Mouse (Mus musculus) hindbrain, embryonic 14.5 days (tissue): ENCODE results near the gene Olfr1047. TPM values are rescaled to one million over a fixed set of nuclear protein-coding genes. Genes with fewer than 3 reads are reported as not detected.
"Not testable (repeated sequence)": the region's sequence is repeated elsewhere in the genome, so short reads cannot be mapped to it uniquely, and the experiment has no call there.

Experiments
- ATAC-seq: fragments of 200-750 bp; cut with Nextera tagmentation; 2 replicates; pipeline ENCODE4 v1.8.0; 2017; ENCODE audit warnings: moderate number of reproducible peaks, mild to moderate bottlenecking, moderate TSS enrichment, moderate library complexity; ENCODE audit not compliant: low FRiP score
- DNase-seq: peaks from one replicate; pipeline ENCODE4 v3.0.0-alpha.2; 2015; ENCODE audit warnings: low spot score
- H3K27ac ChIP-seq: fragments of 300-500 bp; sonication (generic); 2 replicates; pipeline ENCODE4 v1.5.1; 2014; ENCODE audit warnings: mild to moderate bottlenecking, moderate library complexity
- H3K27me3 ChIP-seq: fragments of 300-500 bp; sonication (generic); 2 replicates; pipeline ENCODE4 v1.6.1; 2014; ENCODE audit warnings: mild to moderate bottlenecking, low read length, mixed read lengths; ENCODE audit not compliant: control insufficient read depth, insufficient read depth
- H3K36me3 ChIP-seq: fragments of 300-500 bp; sonication (generic); replicated peaks from 2 replicates; pipeline ENCODE4 v1.6.1; 2014; ENCODE audit not compliant: control insufficient read depth, insufficient read depth
- H3K4me1 ChIP-seq: fragments of 300-500 bp; sonication (generic); replicated peaks from 2 replicates; pipeline ENCODE4 v1.6.1; 2014; ENCODE audit warnings: antibody characterized with exemption, low read length, mixed read lengths; ENCODE audit not compliant: control insufficient read depth, insufficient read depth
- H3K4me2 ChIP-seq: fragments of 300-500 bp; sonication (generic); replicated peaks from 2 replicates; pipeline ENCODE4 v1.6.1; 2014; ENCODE audit warnings: mild to moderate bottlenecking, moderate library complexity
- H3K4me3 ChIP-seq: fragments of 300-500 bp; sonication (generic); replicated peaks from 2 replicates; pipeline ENCODE4 v1.5.1; 2014; ENCODE audit warnings: mild to moderate bottlenecking, low read length
- H3K9ac ChIP-seq: fragments of 300-500 bp; sonication (generic); 2 replicates; pipeline ENCODE4 v1.6.1; 2014
- H3K9me3 ChIP-seq: fragments of 300-500 bp; sonication (generic); 2 replicates; pipeline ENCODE4 v1.6.1; 2016; ENCODE audit warnings: low read length; ENCODE audit not compliant: control insufficient read depth
- WGBS: fragments of 180-500 bp; shearing (Covaris S2); extraction: QIAGEN DNeasy Blood & Tissue Kit; methylation state at CpG from one replicate; pipeline ENCODE4 v1.1.7; 2014; 5-methylcytosine and 5-hydroxymethylcytosine counted together
- polyA plus RNA-seq: library from polyadenylated mRNA; unstranded; fragments of >200 nt; fragmentation: Nextera tagmentation; extraction: Ambion mirVana; gene quantifications from 2 replicates; pipeline ENCODE4 v1.2.1, GENCODE M21; 2014

Gene Olfr1047
- polyA plus RNA-seq = not detected in 2 replicates

GRCm38 (mm10) chr2:86231301-86231700, at the start of gene Olfr1047:
Gene Olfr1047 (minus strand): TSS chr2:86231401.
- Histone ChIP-seq H3K9me3 (no peaks in the 10 kb centered on the region), H3K27me3 (no peaks in the 10 kb centered on the region), H3K4me2 (no peak within 1 kb of the TSS), H3K9ac (no peak within 1 kb of the TSS), H3K27ac (no peak within 1 kb of the TSS), H3K4me3 (no peak within 1 kb of the TSS), H3K4me1 (no peaks in the 10 kb centered on the region), H3K36me3 (no peaks in the 10 kb centered on the region)
- ATAC-seq = no peak
- no peak for DNase-seq
- WGBS = 95% methylated on average over 1 of the region's 1 CpGs

- not testable (repeated sequence) for ATAC-seq, H3K4me1 ChIP-seq, H3K27me3 ChIP-seq, H3K4me2 ChIP-seq, H3K4me3 ChIP-seq, H3K9me3 ChIP-seq, H3K36me3 ChIP-seq, H3K9ac ChIP-seq, DNase-seq, H3K27ac ChIP-seq
These were observed 47.8 kb upstream of the Olfr1047 start, which contains the start of gene Olfr1051 for GRCm38 (mm10) chr2:86278988-86279387. Gene Olfr1051 (minus strand): TSS chr2:86279088.

- not testable (repeated sequence) for ATAC-seq, H3K36me3 ChIP-seq, H3K9me3 ChIP-seq, H3K4me1 ChIP-seq, H3K4me3 ChIP-seq, H3K4me2 ChIP-seq, DNase-seq, H3K9ac ChIP-seq, H3K27ac ChIP-seq, H3K27me3 ChIP-seq
These were observed 27.0 kb upstream of the Olfr1047 start, which contains the start of gene Olfr1049 for GRCm38 (mm10) chr2:86258228-86258627. Gene Olfr1049 (minus strand): TSS chr2:86258328.

GRCm38 (mm10) chr2:86240189-86240588, 9.0 kb upstream of the Olfr1047 start, which contains the start of gene Olfr1048:
Gene Olfr1048 (minus strand): TSS chr2:86240289.
- no peak within 1 kb of the TSS for H3K4me3 ChIP-seq
- H3K27me3 ChIP-seq = no peaks in the 10 kb centered on the region
- no peak within 1 kb of the TSS for H3K27ac ChIP-seq
- DNase-seq = no peak
- no peaks in the 10 kb centered on the region for H3K36me3 ChIP-seq
- no peak within 1 kb of the TSS for H3K4me2 ChIP-seq
- no peak for ATAC-seq
- H3K4me1 ChIP-seq = no peaks in the 10 kb centered on the region
- H3K9ac ChIP-seq = no peak within 1 kb of the TSS
- H3K9me3 ChIP-seq = no peaks in the 10 kb centered on the region

DNA sequence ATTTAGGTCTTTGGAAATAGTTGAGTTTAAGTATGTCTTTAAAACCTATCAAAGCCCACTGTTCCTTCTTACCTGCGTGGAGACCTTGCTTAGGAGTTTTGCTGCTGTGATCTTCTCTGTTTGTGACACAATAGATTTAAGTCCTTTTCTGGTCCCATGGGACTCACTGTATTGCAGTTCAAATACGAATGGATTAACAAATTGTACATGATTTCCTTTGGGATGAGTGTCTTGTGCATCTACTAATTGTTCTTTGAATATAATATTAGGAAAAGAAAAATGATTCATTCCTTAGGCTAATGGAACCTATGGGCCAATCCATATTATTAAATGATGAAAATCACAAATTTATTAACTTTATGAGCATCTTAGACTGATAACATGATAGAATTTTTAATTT, 12.0 kb downstream of the Olfr1047 start, which contains the start of gene Olfr1046:
TSS of gene Olfr1046 (minus strand) at position 101 of the 400 bp plus-strand sequence.
- no peak within 1 kb of the TSS for H3K9ac ChIP-seq
- H3K36me3 ChIP-seq = no peaks in the 10 kb centered on the region
- no peaks in the 10 kb centered on the region for H3K4me1 ChIP-seq
- H3K4me2 ChIP-seq = no peak within 1 kb of the TSS
- no peaks in the 10 kb centered on the region for H3K9me3 ChIP-seq
- no peaks in the 10 kb centered on the region for H3K27me3 ChIP-seq
- no peak within 1 kb of the TSS for H3K4me3 ChIP-seq
- no peak within 1 kb of the TSS for H3K27ac ChIP-seq
- ATAC-seq (no peak), DNase-seq (no peak)
- WGBS = 71% methylated on average over 2 of the region's 2 CpGs

- no peak within 1 kb of the TSS for H3K9ac ChIP-seq
- no peaks in the 10 kb centered on the region for H3K9me3 ChIP-seq
- no peaks in the 10 kb centered on the region for H3K27me3 ChIP-seq
- no peak for DNase-seq
- H3K4me2 ChIP-seq = no peak within 1 kb of the TSS
- no peak within 1 kb of the TSS for H3K27ac ChIP-seq
- H3K4me3 ChIP-seq = no peak within 1 kb of the TSS
- H3K4me1 ChIP-seq = no peaks in the 10 kb centered on the region
- no peaks in the 10 kb centered on the region for H3K36me3 ChIP-seq
- no peak for ATAC-seq
These were observed 28.3 kb downstream of the Olfr1047 start, which contains the start of gene Olfr1045 for GRCm38 (mm10) chr2:86202909-86203308. Gene Olfr1045 (minus strand): TSS chr2:86203009.

DNA sequence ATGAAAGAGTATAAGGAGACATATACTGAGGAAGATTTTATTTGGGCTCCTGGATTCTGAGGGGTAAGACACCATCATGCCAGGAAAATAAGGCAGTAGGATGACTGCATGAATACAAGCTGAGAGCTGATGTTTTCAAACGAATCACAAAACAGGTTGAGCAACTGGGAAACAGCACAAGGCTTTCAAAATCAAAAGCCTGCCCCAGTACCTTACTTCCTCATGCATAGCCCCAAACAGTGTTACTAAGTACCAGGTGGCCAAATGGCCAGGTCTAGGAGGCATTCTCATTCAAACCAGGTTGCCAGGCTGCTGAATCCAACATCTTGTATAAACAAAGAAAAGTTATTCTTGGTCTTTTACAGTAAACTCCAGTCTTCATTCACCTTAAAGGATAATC, 35.3 kb downstream of the Olfr1047 start:
- no peaks in the 10 kb centered on the region for H3K27me3 ChIP-seq
- DNase-seq = no peak
- no peak overlapping the region for H3K27ac ChIP-seq
- H3K4me3 ChIP-seq = no peak overlapping the region
- ATAC-seq = no peak
- no peaks in the 10 kb centered on the region for H3K9me3 ChIP-seq
- WGBS = 66% methylated on average over 1 of the region's 1 CpGs
- no peak overlapping the region for H3K9ac ChIP-seq
- no peaks in the 10 kb centered on the region for H3K4me1 ChIP-seq
- H3K4me2 ChIP-seq = no peak overlapping the region
- no peaks in the 10 kb centered on the region for H3K36me3 ChIP-seq

- Histone ChIP-seq H3K9me3 (no peaks in the 10 kb centered on the region), H3K4me2 (no peak within 1 kb of the TSS), H3K27me3 (no peaks in the 10 kb centered on the region), H3K27ac (no peak within 1 kb of the TSS), H3K4me3 (no peak within 1 kb of the TSS), H3K4me1 (no peaks in the 10 kb centered on the region), H3K9ac (no peak within 1 kb of the TSS), H3K36me3 (no peaks in the 10 kb centered on the region)
- DNase-seq = no peak
- no peak for ATAC-seq
These were observed 45.6 kb downstream of the Olfr1047 start, which contains the start of gene Olfr52 for GRCm38 (mm10) chr2:86185583-86185982. Gene Olfr52 (minus strand): TSS chr2:86185683.

GRCm38 (mm10) chr2:86179950-86180349, 51.3 kb downstream of the Olfr1047 start:
- 85% methylated on average over 3 of the region's 3 CpGs for WGBS
- Histone ChIP-seq H3K4me2 (no peak overlapping the region), H3K27ac (no peak overlapping the region), H3K9ac (no peak overlapping the region), H3K9me3 (no peaks in the 10 kb centered on the region), H3K4me1 (no peaks in the 10 kb centered on the region), H3K36me3 (no peaks in the 10 kb centered on the region), H3K27me3 (no peaks in the 10 kb centered on the region), H3K4me3 (no peak overlapping the region)
- ATAC-seq (no peak), DNase-seq (no peak)

DNA sequence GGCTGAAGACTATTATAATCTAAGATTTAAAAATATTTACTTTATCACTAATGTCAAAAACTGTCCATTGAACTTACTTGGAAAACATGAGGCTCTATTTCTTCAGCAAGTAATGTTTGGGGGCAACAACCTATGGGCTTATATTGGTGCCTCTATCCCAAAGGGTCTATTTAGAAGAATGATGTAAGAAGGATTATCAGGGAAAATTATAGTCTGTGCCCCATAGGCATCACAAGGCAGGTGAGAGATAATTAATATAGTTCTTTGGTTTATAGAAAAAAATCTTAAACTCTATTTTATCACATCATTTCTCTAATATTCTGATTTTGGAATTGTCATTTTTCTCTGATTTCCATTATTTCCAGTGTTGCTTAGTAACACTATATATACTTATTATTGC, 53.5 kb downstream of the Olfr1047 start, which contains the start of gene Olfr1044:
TSS of gene Olfr1044 (minus strand) at position 101 of the 400 bp plus-strand sequence.
- Histone ChIP-seq H3K27ac (no peak within 1 kb of the TSS), H3K9ac (no peak within 1 kb of the TSS), H3K4me2 (no peak within 1 kb of the TSS), H3K36me3 (no peaks in the 10 kb centered on the region), H3K27me3 (no peaks in the 10 kb centered on the region), H3K9me3 (no peaks in the 10 kb centered on the region), H3K4me1 (no peaks in the 10 kb centered on the region), H3K4me3 (no peak within 1 kb of the TSS)
- no peak for DNase-seq
- no peak for ATAC-seq
